Mouse (Mus musculus) limb, embryonic 13.5 days (tissue): ENCODE results near the gene Eif4e2. TPM values are rescaled to one million over a fixed set of nuclear protein-coding genes. Genes with fewer than 3 reads are reported as not detected.

Experiments
- ATAC-seq: fragments of 200-750 bp; cut with Nextera tagmentation; 2 replicates; pipeline ENCODE4 v1.8.0; 2017; ENCODE audit warnings: low read depth, moderate number of reproducible peaks, moderate TSS enrichment; ENCODE audit not compliant: low FRiP score
- H3K27ac ChIP-seq: fragments of 300-500 bp; sonication (generic); 2 replicates; pipeline ENCODE4 v1.5.1; 2015; ENCODE audit warnings: inconsistent platforms, mild to moderate bottlenecking, moderate library complexity
- H3K27me3 ChIP-seq: fragments of 300-500 bp; sonication (generic); 2 replicates; pipeline ENCODE4 v1.6.1; 2015; ENCODE audit warnings: mild to moderate bottlenecking, inconsistent platforms
- H3K36me3 ChIP-seq: fragments of 300-500 bp; sonication (generic); 2 replicates; pipeline ENCODE4 v1.6.1; 2015; ENCODE audit warnings: inconsistent platforms, mild to moderate bottlenecking, moderate library complexity
- H3K4me1 ChIP-seq: fragments of 300-500 bp; sonication (generic); 2 replicates; pipeline ENCODE4 v1.6.1; 2015; ENCODE audit warnings: inconsistent platforms
- H3K4me2 ChIP-seq: fragments of 300-500 bp; sonication (generic); replicated peaks from 2 replicates; pipeline ENCODE4 v1.6.1; 2015; ENCODE audit warnings: inconsistent platforms, mild to moderate bottlenecking, moderate library complexity
- H3K4me3 ChIP-seq: fragments of 300-500 bp; sonication (generic); 2 replicates; pipeline ENCODE4 v1.5.1; 2015; ENCODE audit warnings: moderate library complexity, mild to moderate bottlenecking, inconsistent platforms
- H3K9ac ChIP-seq: fragments of 300-500 bp; sonication (generic); 2 replicates; pipeline ENCODE4 v1.6.1; 2015; ENCODE audit warnings: mild to moderate bottlenecking, inconsistent platforms
- H3K9me3 ChIP-seq: fragments of 300-500 bp; sonication (generic); 2 replicates; pipeline ENCODE4 v1.6.1; 2016; ENCODE audit warnings: inconsistent platforms
- WGBS: fragments of 180-500 bp; shearing (Covaris S2); methylation state at CpG from one replicate; pipeline ENCODE4 v1.1.7; 2015; 5-methylcytosine and 5-hydroxymethylcytosine counted together
- polyA plus RNA-seq: library from polyadenylated mRNA; unstranded; fragments of >200 nt; fragmentation: Nextera tagmentation; extraction: Ambion mirVana; gene quantifications from 2 replicates; pipeline ENCODE4 v1.2.1, GENCODE M21; 2015

The Eif4e2 gene
- polyA plus RNA-seq, 1 experiment from 2014 or later = 178 TPM

DNA sequence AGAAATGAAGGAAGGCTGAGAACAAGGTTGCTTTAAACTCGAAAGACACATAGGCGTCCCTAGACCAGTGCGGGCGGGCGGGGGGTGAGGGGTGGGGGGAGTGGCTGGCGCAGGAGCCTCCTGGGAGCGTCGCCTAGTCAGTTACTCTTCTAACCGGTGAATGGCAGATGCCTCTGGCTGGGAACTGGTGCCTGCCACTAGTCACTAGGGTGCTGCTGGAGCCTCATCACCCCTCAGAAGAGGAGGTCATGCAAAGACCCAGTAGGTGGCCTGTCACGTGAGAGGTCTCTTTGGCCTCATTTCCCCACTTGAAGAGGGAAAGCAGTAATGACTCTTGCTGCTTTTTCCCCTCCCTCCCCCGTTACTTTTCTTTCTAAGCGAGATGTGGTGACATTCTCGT lies 51.5 kb downstream of the Eif4e2 start:
- 3% methylated on average over 13 of the region's 13 CpGs for WGBS
- Histone ChIP-seq H3K36me3 (no peaks in the 10 kb centered on the region), H3K9ac (no peak overlapping the region), H3K9me3 (no peaks in the 10 kb centered on the region), H3K4me1 (peaks cover 24% of the 10 kb centered on the region), H3K27me3 (peaks cover 83% of the 10 kb centered on the region), H3K4me3 (peak overlapping the region; percentile 54), H3K27ac (no peak overlapping the region), H3K4me2 (peak overlapping the region; percentile 98)
- ATAC-seq = no peak

DNA sequence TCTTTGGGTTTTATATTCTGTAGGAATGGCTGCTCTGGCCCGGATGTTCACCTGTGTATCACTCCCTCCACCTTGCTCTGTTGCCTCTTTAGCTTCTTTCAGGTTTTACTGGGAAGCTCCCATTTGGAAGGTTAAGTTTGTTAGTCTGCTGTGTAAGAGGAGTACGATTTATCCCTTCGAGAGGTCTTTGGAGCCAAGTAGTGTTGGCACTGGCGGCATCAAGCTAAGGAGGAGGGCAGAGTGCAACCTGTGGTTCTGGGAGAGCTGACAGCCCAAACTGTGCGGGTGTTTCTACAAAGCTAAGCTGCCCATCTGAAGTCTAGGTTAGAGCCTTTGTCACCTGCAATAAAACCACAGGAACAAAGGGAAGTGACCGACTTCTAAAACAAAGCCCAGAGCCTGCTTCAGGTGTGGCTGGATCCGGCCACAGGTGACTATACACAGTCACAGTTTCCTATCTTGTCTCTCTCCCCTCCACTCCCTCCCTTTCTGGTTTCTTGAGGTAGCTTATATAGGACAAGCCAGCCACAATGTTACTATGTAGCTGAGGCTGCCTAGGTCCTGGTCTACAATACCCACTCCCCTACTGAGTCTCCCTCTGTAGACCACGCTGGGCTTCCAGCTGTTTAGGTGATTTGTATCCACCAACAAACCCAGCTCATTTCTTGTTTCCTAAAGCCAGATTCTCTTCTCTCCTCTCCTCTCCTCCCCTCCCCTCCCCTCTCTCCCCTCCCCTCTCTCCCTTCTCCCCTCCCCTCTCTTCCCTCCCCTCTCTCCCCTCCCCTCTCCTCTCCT lies 52.8 kb downstream of the Eif4e2 start:
- no peak for ATAC-seq
- 27% methylated on average over 8 of the region's 8 CpGs for WGBS
- H3K9ac ChIP-seq = no peak overlapping the region
- peaks cover 72% of the 10 kb centered on the region for H3K27me3 ChIP-seq
- H3K27ac ChIP-seq = no peak overlapping the region
- H3K4me2 ChIP-seq = no peak overlapping the region
- H3K4me3 ChIP-seq = no peak overlapping the region
- peaks cover 37% of the 10 kb centered on the region for H3K4me1 ChIP-seq
- H3K9me3 ChIP-seq = no peaks in the 10 kb centered on the region
- no peaks in the 10 kb centered on the region for H3K36me3 ChIP-seq

DNA sequence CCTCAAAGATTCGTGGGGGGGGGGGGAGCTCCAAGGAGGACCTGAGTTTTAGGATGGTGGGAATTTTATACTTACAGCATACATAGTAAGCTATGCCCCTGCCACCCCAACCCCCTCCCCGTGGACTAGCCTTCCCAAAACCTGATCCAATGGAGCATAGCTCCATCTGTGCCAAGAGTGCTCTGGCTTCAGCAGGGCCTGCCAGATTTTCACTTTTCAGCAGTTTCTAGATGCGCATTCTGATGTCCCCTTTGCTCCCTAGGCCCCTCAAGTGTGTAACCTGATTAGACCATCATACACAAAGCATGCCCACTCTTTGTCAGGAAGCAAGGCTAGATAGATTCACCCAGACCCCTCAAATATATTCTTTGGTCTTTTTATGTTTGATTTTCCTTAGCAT lies 56.5 kb downstream of the Eif4e2 start:
- Histone ChIP-seq H3K4me3 (no peak overlapping the region), H3K4me2 (peak overlapping the region; percentile 51; the same call in 1 of the 2 replicates), H3K9me3 (no peaks in the 10 kb centered on the region), H3K27ac (peak overlapping the region; percentile 61), H3K4me1 (peaks cover 26% of the 10 kb centered on the region), H3K36me3 (no peaks in the 10 kb centered on the region), H3K9ac (0 out of 2 replicates have a peak overlapping the region, but pooled peaks have one; percentile 3), H3K27me3 (peaks cover 35% of the 10 kb centered on the region)
- WGBS = 43% methylated on average over 3 of the region's 3 CpGs
- ATAC-seq = no peak; the same call in 1 of the 2 replicates

GRCm38 (mm10) chr1:87270641-87271467 lies 57.1 kb downstream of the Eif4e2 start:
- ATAC-seq = peak; percentile 82
- Histone ChIP-seq H3K4me1 (peaks cover 20% of the 10 kb centered on the region), H3K4me3 (no peak overlapping the region), H3K9me3 (no peaks in the 10 kb centered on the region), H3K27ac (peak overlapping the region; percentile 61), H3K9ac (peak overlapping the region; percentile 3; the same call in 1 of the 2 replicates), H3K36me3 (no peaks in the 10 kb centered on the region), H3K27me3 (peaks cover 28% of the 10 kb centered on the region), H3K4me2 (peak overlapping the region; percentile 51)
- WGBS = 5% methylated on average over 18 of the region's 20 CpGs

- WGBS = 53% methylated on average over 1 of the region's 1 CpGs
Observed at GRCm38 (mm10) chr1:87271596-87271995, 57.9 kb downstream of the Eif4e2 start.

DNA sequence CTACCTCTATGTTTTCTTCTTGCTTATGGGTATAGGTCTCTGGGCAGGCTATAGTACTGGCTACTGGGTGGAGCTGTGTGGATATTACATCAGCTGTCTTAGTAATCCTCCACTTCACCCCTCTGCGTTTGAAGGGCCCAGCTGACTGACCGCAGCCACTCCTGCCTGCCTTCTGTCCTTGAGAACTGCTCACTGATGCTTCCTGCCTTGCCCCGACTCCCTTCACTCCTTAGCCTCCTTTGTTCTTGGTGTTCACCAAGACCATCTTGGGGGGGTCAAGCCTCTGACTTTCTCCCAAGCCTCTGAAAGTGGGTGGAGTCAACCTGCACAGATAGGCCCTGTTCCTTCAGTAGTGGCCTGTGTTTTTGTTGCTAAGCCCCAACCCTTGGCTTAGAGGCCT lies 58.7 kb downstream of the Eif4e2 start:
- H3K9ac ChIP-seq = no peak overlapping the region
- H3K9me3 ChIP-seq = no peaks in the 10 kb centered on the region
- no peaks in the 10 kb centered on the region for H3K36me3 ChIP-seq
- peaks cover 19% of the 10 kb centered on the region for H3K4me1 ChIP-seq
- no peak for ATAC-seq
- WGBS = 64% methylated on average over 3 of the region's 3 CpGs
- H3K27ac ChIP-seq = no peak overlapping the region
- H3K27me3 ChIP-seq = peaks cover 16% of the 10 kb centered on the region
- no peak overlapping the region for H3K4me2 ChIP-seq
- H3K4me3 ChIP-seq = no peak overlapping the region

More at GRCm38 (mm10) chr1:87271596-87271995, 57.9 kb downstream of the Eif4e2 start:
- H3K4me1 ChIP-seq = peaks cover 19% of the 10 kb centered on the region
- ATAC-seq = no peak
- H3K9ac ChIP-seq = no peak overlapping the region
- no peak overlapping the region for H3K27ac ChIP-seq
- peak overlapping the region; percentile 51; the same call in 1 of the 2 replicates for H3K4me2 ChIP-seq
- peaks cover 21% of the 10 kb centered on the region for H3K27me3 ChIP-seq
- no peaks in the 10 kb centered on the region for H3K36me3 ChIP-seq
- no peak overlapping the region for H3K4me3 ChIP-seq
- H3K9me3 ChIP-seq = no peaks in the 10 kb centered on the region

DNA sequence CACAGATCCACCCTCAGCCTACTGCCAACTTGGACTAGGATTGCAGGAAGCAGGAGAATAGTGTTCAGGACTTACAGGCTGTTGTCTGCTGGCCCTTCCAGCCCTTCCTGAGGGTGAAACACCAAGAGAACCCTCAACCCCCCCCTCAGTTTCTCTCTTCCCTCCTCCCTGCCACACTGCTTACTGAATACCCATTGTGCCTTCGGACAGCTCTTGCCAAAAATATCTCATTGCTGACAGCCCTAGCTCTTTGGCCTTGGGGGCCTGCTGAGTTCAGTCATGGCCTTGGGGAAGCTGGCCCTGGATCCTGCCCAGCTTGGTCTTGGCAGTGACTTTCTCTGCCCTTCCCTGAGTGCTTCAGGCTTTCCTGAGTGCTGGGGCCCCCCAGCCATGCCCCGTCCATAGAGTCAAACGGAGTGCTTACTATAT lies 59.8 kb downstream of the Eif4e2 start:
- 77% methylated on average over 3 of the region's 3 CpGs for WGBS
- no peak overlapping the region for H3K4me3 ChIP-seq
- no peaks in the 10 kb centered on the region for H3K36me3 ChIP-seq
- no peak overlapping the region for H3K9ac ChIP-seq
- no peak overlapping the region for H3K4me2 ChIP-seq
- no peak for ATAC-seq
- peaks cover 19% of the 10 kb centered on the region for H3K4me1 ChIP-seq
- H3K27ac ChIP-seq = no peak overlapping the region
- no peaks in the 10 kb centered on the region for H3K9me3 ChIP-seq
- H3K27me3 ChIP-seq = peaks cover 5% of the 10 kb centered on the region; the same call in 1 of the 2 replicates

- H3K9ac ChIP-seq = no peak overlapping the region
- no peak overlapping the region for H3K4me3 ChIP-seq
- H3K4me2 ChIP-seq = no peak overlapping the region
- no peak overlapping the region for H3K27ac ChIP-seq
- H3K9me3 ChIP-seq = no peaks in the 10 kb centered on the region
- no peak for ATAC-seq
- peaks cover 19% of the 10 kb centered on the region for H3K4me1 ChIP-seq
- no peaks in the 10 kb centered on the region for H3K27me3 ChIP-seq
- no peaks in the 10 kb centered on the region for H3K36me3 ChIP-seq
- 77% methylated on average over 4 of the region's 4 CpGs for WGBS
Observed at GRCm38 (mm10) chr1:87274134-87274533, 60.4 kb downstream of the Eif4e2 start.

DNA sequence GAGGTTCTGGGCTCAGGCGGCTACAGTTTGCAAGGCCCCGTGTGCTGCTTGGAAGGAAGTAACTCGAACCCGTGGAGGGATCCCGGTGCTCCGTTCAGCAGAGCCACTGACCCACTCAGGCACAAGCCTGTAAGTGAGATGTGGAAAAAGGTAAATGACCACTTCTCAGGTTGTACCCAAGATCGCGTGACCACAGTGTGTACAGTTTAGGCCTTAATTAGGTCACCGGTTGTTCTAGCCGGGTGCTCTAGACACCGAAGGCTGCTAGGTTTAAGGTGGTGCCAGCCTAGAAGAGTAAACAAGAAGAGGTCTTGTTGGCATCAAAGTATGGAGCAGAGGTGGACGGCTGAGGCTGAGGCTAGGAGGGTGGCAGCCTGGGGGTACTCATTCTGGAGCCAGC lies 61.4 kb downstream of the Eif4e2 start:
- 84% methylated on average over 12 of the region's 12 CpGs for WGBS
- Histone ChIP-seq H3K27ac (no peak overlapping the region), H3K4me2 (no peak overlapping the region), H3K9ac (no peak overlapping the region), H3K36me3 (no peaks in the 10 kb centered on the region), H3K27me3 (no peaks in the 10 kb centered on the region), H3K4me3 (no peak overlapping the region), H3K9me3 (no peaks in the 10 kb centered on the region), H3K4me1 (peaks cover 17% of the 10 kb centered on the region)
- no peak for ATAC-seq

DNA sequence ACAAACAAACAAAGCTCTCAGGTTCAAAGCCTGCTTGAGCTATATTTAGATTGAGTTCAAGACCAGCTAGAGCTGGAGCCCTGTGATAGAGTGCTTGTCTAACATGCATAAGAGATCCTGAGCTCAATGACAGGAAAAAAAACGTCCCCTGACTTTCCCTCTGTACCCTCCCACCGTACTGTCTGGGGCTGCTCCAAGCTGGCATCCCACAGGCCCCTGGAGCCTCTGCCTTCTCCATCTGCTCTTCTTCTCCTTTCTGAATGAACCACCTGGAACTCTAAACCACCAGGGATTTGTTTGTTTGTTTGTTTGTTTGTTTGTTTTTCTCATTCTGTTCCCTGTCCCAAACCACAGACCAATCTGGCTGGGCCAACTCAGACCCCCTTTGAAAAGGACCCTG lies 62.3 kb downstream of the Eif4e2 start:
- H3K9ac ChIP-seq = no peak overlapping the region
- no peaks in the 10 kb centered on the region for H3K36me3 ChIP-seq
- no peak overlapping the region for H3K4me3 ChIP-seq
- H3K27me3 ChIP-seq = no peaks in the 10 kb centered on the region
- H3K4me2 ChIP-seq = no peak overlapping the region
- WGBS = 56% methylated on average over 2 of the region's 2 CpGs
- H3K27ac ChIP-seq = no peak overlapping the region
- H3K9me3 ChIP-seq = no peaks in the 10 kb centered on the region
- no peak for ATAC-seq
- H3K4me1 ChIP-seq = peaks cover 8% of the 10 kb centered on the region

GRCm38 (mm10) chr1:87280281-87280680 lies 66.6 kb downstream of the Eif4e2 start:
- Histone ChIP-seq H3K36me3 (no peaks in the 10 kb centered on the region), H3K27ac (no peak overlapping the region), H3K27me3 (no peaks in the 10 kb centered on the region), H3K4me1 (peaks cover 3% of the 10 kb centered on the region; the same call in 1 of the 2 replicates), H3K4me2 (no peak overlapping the region), H3K9me3 (no peaks in the 10 kb centered on the region), H3K4me3 (no peak overlapping the region), H3K9ac (no peak overlapping the region)
- no peak for ATAC-seq
- WGBS = 86% methylated on average over 5 of the region's 5 CpGs
